Mouse (Mus musculus): ENCODE results near the gene Msl1.

The Msl1 gene

GRCm38 (mm10) chr11:98837231-98837704 lies 42.0 kb downstream of the Msl1 start:
- ATAC-seq (ENCODE audit: insufficient number of reproducible peaks, low FRiP score, low TSS enrichment), result no peak

- ATAC-seq (ENCODE audit: insufficient number of reproducible peaks, low FRiP score, low TSS enrichment), result no peak
Observed at GRCm38 (mm10) chr11:98837917-98838316, 42.6 kb downstream of the Msl1 start.

GRCm38 (mm10) chr11:98838512-98838911 lies 43.2 kb downstream of the Msl1 start:
- ATAC-seq (ENCODE audit: insufficient number of reproducible peaks, low FRiP score, low TSS enrichment), result no peak

GRCm38 (mm10) chr11:98839402-98839801 lies 44.1 kb downstream of the Msl1 start:
- ATAC-seq (ENCODE audit: insufficient number of reproducible peaks, low FRiP score, low TSS enrichment), result no peak

GRCm38 (mm10) chr11:98839897-98840296 lies 44.6 kb downstream of the Msl1 start:
- ATAC-seq (ENCODE audit: insufficient number of reproducible peaks, low FRiP score, low TSS enrichment), result no peak

GRCm38 (mm10) chr11:98846016-98846415 lies 50.7 kb downstream of the Msl1 start:
- no peak; the same call in 1 of the 2 replicates for ATAC-seq (ENCODE audit: insufficient number of reproducible peaks, low FRiP score, low TSS enrichment)

GRCm38 (mm10) chr11:98846865-98847604 lies 51.7 kb downstream of the Msl1 start:
- no peak for ATAC-seq (ENCODE audit: insufficient number of reproducible peaks, low FRiP score, low TSS enrichment)

GRCm38 (mm10) chr11:98849196-98849894 lies 54.0 kb downstream of the Msl1 start:
- no peak for ATAC-seq (ENCODE audit: insufficient number of reproducible peaks, low FRiP score, low TSS enrichment)

- no peak for ATAC-seq (ENCODE audit: insufficient number of reproducible peaks, low FRiP score, low TSS enrichment)
Observed at GRCm38 (mm10) chr11:98850100-98851093, 55.1 kb downstream of the Msl1 start.

- no peak for ATAC-seq (ENCODE audit: insufficient number of reproducible peaks, low FRiP score, low TSS enrichment)
Observed at GRCm38 (mm10) chr11:98854116-98854515, 58.8 kb downstream of the Msl1 start.

GRCm38 (mm10) chr11:98854659-98855058 lies 59.3 kb downstream of the Msl1 start:
- no peak for ATAC-seq (ENCODE audit: insufficient number of reproducible peaks, low FRiP score, low TSS enrichment)

Measured in cerebellum, adult (tissue).